Mouse (Mus musculus): Measurements from ENCODE around the gene Exosc5. TPM values are rescaled to one million over a fixed set of nuclear protein-coding genes. Genes with fewer than 3 reads are reported as not detected.

Gene Exosc5
- polyA plus RNA-seq, 1 experiment from 2014 or later: 73.1 TPM

GRCm38 (mm10) chr7:25623857-25624370 lies 35.0 kb upstream of the Exosc5 start:
- H3K27ac ChIP-seq: no peak overlapping the region
- peaks cover 9% of the 10 kb centered on the region for H3K27me3 ChIP-seq
- no peak for ATAC-seq (ENCODE audit: low FRiP score, low read depth)
- no peak overlapping the region for H3K9ac ChIP-seq
- H3K4me2 ChIP-seq (replicated peaks): no peak overlapping the region
- no peak overlapping the region for H3K4me3 ChIP-seq
- peaks cover 54% of the 10 kb centered on the region for H3K36me3 ChIP-seq
- peaks cover 22% of the 10 kb centered on the region for H3K4me1 ChIP-seq
- 90% methylated on average over 11 of the region's 11 CpGs for WGBS
- H3K9me3 ChIP-seq: no peaks in the 10 kb centered on the region

- Histone ChIP-seq H3K9ac (no peak overlapping the region), H3K4me1 (peaks cover 19% of the 10 kb centered on the region), H3K9me3 (no peaks in the 10 kb centered on the region), H3K27ac (no peak overlapping the region), H3K4me3 (no peak overlapping the region), H3K4me2 (replicated peaks) (no peak overlapping the region), H3K27me3 (peaks cover 10% of the 10 kb centered on the region), H3K36me3 (peaks cover 63% of the 10 kb centered on the region)
- no peak for ATAC-seq (ENCODE audit: low FRiP score, low read depth)
- WGBS: 74% methylated on average over 5 of the region's 5 CpGs
Measured at GRCm38 (mm10) chr7:25624851-25625250, 34.1 kb upstream of the Exosc5 start.

GRCm38 (mm10) chr7:25625594-25626250 lies 33.2 kb upstream of the Exosc5 start:
- Histone ChIP-seq H3K4me3 (no peak overlapping the region), H3K4me2 (replicated peaks) (no peak overlapping the region), H3K36me3 (peaks cover 72% of the 10 kb centered on the region), H3K9ac (no peak overlapping the region), H3K27me3 (peaks cover 10% of the 10 kb centered on the region), H3K9me3 (no peaks in the 10 kb centered on the region), H3K27ac (no peak overlapping the region), H3K4me1 (peaks cover 16% of the 10 kb centered on the region)
- WGBS: 75% methylated on average over 10 of the region's 10 CpGs
- no peak for ATAC-seq (ENCODE audit: low FRiP score, low read depth)

- 18% methylated on average over 27 of the region's 29 CpGs for WGBS
- Histone ChIP-seq H3K36me3 (peaks cover 71% of the 10 kb centered on the region), H3K4me2 (replicated peaks) (peak within 1 kb of the TSS; percentile 70), H3K4me3 (peak within 1 kb of the TSS; percentile 44), H3K9me3 (no peaks in the 10 kb centered on the region), H3K4me1 (peaks cover 16% of the 10 kb centered on the region), H3K9ac (peak within 1 kb of the TSS; percentile 66), H3K27me3 (peaks cover 10% of the 10 kb centered on the region), H3K27ac (no peak within 1 kb of the TSS)
- no peak for ATAC-seq (ENCODE audit: low FRiP score, low read depth)
Measured at GRCm38 (mm10) chr7:25626509-25627430, 32.2 kb upstream of the Exosc5 start, which contains the start of gene B3gnt8. B3gnt8 (plus strand) TSS chr7:25626654.

- 18% methylated on average over 38 of the region's 38 CpGs for WGBS
- H3K4me1 ChIP-seq: peaks cover 16% of the 10 kb centered on the region
- peak overlapping the region; percentile 70 for H3K4me2 ChIP-seq (replicated peaks)
- H3K9ac ChIP-seq: peak overlapping the region; percentile 66
- peaks cover 10% of the 10 kb centered on the region for H3K27me3 ChIP-seq
- H3K27ac ChIP-seq: no peak overlapping the region
- ATAC-seq (ENCODE audit: low FRiP score, low read depth): peak; percentile 66
- H3K36me3 ChIP-seq: peaks cover 69% of the 10 kb centered on the region
- H3K4me3 ChIP-seq: peak overlapping the region; percentile 44
- H3K9me3 ChIP-seq: no peaks in the 10 kb centered on the region
Measured at GRCm38 (mm10) chr7:25627431-25628322, 31.3 kb upstream of the Exosc5 start.

GRCm38 (mm10) chr7:25628323-25628620 lies 30.7 kb upstream of the Exosc5 start:
- H3K4me1 ChIP-seq: peaks cover 16% of the 10 kb centered on the region
- H3K27me3 ChIP-seq: peaks cover 10% of the 10 kb centered on the region
- no peak overlapping the region for H3K27ac ChIP-seq
- peaks cover 72% of the 10 kb centered on the region for H3K36me3 ChIP-seq
- peak overlapping the region; percentile 66 for H3K9ac ChIP-seq
- no peak for ATAC-seq (ENCODE audit: low FRiP score, low read depth)
- peak overlapping the region; percentile 70 for H3K4me2 ChIP-seq (replicated peaks)
- H3K9me3 ChIP-seq: no peaks in the 10 kb centered on the region
- peak overlapping the region; percentile 44 for H3K4me3 ChIP-seq
- WGBS: 68% methylated on average over 8 of the region's 8 CpGs

- H3K4me2 ChIP-seq (replicated peaks): no peak overlapping the region
- 88% methylated on average over 5 of the region's 5 CpGs for WGBS
Measured at GRCm38 (mm10) chr7:25632679-25633078, 26.3 kb upstream of the Exosc5 start.

GRCm38 (mm10) chr7:25636373-25636772 lies 22.6 kb upstream of the Exosc5 start:
- Histone ChIP-seq H3K27ac (no peak overlapping the region), H3K4me1 (no peaks in the 10 kb centered on the region), H3K9me3 (no peaks in the 10 kb centered on the region), H3K4me3 (no peak overlapping the region), H3K27me3 (no peaks in the 10 kb centered on the region), H3K4me2 (replicated peaks) (no peak overlapping the region), H3K9ac (no peak overlapping the region), H3K36me3 (peaks cover 77% of the 10 kb centered on the region)
- 30% methylated on average over 3 of the region's 3 CpGs for WGBS
- no peak for ATAC-seq (ENCODE audit: low FRiP score, low read depth)

More at GRCm38 (mm10) chr7:25632679-25633078, 26.3 kb upstream of the Exosc5 start:
- Histone ChIP-seq H3K4me1 (peaks cover 5% of the 10 kb centered on the region), H3K27ac (no peak overlapping the region), H3K9me3 (no peaks in the 10 kb centered on the region), H3K9ac (no peak overlapping the region; the same call in 1 of the 2 replicates), H3K4me3 (no peak overlapping the region), H3K27me3 (peaks cover 10% of the 10 kb centered on the region), H3K36me3 (peaks cover 77% of the 10 kb centered on the region)
- no peak for ATAC-seq (ENCODE audit: low FRiP score, low read depth)

- Histone ChIP-seq H3K4me1 (no peaks in the 10 kb centered on the region), H3K27ac (no peak overlapping the region), H3K9me3 (no peaks in the 10 kb centered on the region), H3K9ac (no peak overlapping the region), H3K27me3 (no peaks in the 10 kb centered on the region), H3K4me2 (replicated peaks) (no peak overlapping the region), H3K36me3 (peaks cover 76% of the 10 kb centered on the region), H3K4me3 (no peak overlapping the region)
- WGBS: 93% methylated on average over 5 of the region's 5 CpGs
- no peak for ATAC-seq (ENCODE audit: low FRiP score, low read depth)
Measured at GRCm38 (mm10) chr7:25637099-25637498, 21.9 kb upstream of the Exosc5 start.

GRCm38 (mm10) chr7:25639754-25640153 lies 19.2 kb upstream of the Exosc5 start:
- H3K9me3 ChIP-seq: no peaks in the 10 kb centered on the region
- H3K4me2 ChIP-seq (replicated peaks): no peak overlapping the region
- no peaks in the 10 kb centered on the region for H3K27me3 ChIP-seq
- no peak for ATAC-seq (ENCODE audit: low FRiP score, low read depth)
- H3K4me1 ChIP-seq: no peaks in the 10 kb centered on the region
- no peak overlapping the region for H3K27ac ChIP-seq
- H3K9ac ChIP-seq: no peak overlapping the region
- no peak overlapping the region for H3K4me3 ChIP-seq
- peaks cover 61% of the 10 kb centered on the region for H3K36me3 ChIP-seq
- 94% methylated on average over 4 of the region's 4 CpGs for WGBS

- Histone ChIP-seq H3K4me1 (no peaks in the 10 kb centered on the region), H3K27me3 (no peaks in the 10 kb centered on the region), H3K27ac (no peak overlapping the region), H3K9ac (no peak overlapping the region), H3K4me3 (no peak overlapping the region), H3K9me3 (no peaks in the 10 kb centered on the region), H3K36me3 (peaks cover 29% of the 10 kb centered on the region), H3K4me2 (replicated peaks) (no peak overlapping the region)
- ATAC-seq (ENCODE audit: low FRiP score, low read depth): no peak
- 84% methylated on average over 10 of the region's 10 CpGs for WGBS
Measured at GRCm38 (mm10) chr7:25644136-25644535, 14.8 kb upstream of the Exosc5 start.
